Mouse (Mus musculus) liver, embryonic 15.5 days (tissue): ENCODE results near the gene Orm1. TPM values are rescaled to one million over a fixed set of nuclear protein-coding genes. Genes with fewer than 3 reads are reported as not detected.

Source experiments
- ATAC-seq: fragments of 200-750 bp; cut with Nextera tagmentation; 2 replicates; pipeline ENCODE4 v1.8.0; 2017; ENCODE audit warnings: moderate number of reproducible peaks, mild to moderate bottlenecking, moderate library complexity; ENCODE audit not compliant: insufficient read depth
- H3K27ac ChIP-seq: fragments of 300-500 bp; sonication (generic); replicated peaks from 2 replicates; pipeline ENCODE4 v1.5.1; 2015; ENCODE audit warnings: mild to moderate bottlenecking, inconsistent platforms
- H3K27me3 ChIP-seq: fragments of 300-500 bp; sonication (generic); 2 replicates; pipeline ENCODE4 v1.6.1; 2015; ENCODE audit warnings: mild to moderate bottlenecking, inconsistent platforms
- H3K36me3 ChIP-seq: fragments of 300-500 bp; sonication (generic); replicated peaks from 2 replicates; pipeline ENCODE4 v1.6.1; 2015; ENCODE audit warnings: moderate library complexity, mild to moderate bottlenecking, inconsistent platforms
- H3K4me1 ChIP-seq: fragments of 300-500 bp; sonication (generic); replicated peaks from 2 replicates; pipeline ENCODE4 v1.6.1; 2015; ENCODE audit warnings: inconsistent platforms
- H3K4me2 ChIP-seq: fragments of 300-500 bp; sonication (generic); 2 replicates; pipeline ENCODE4 v1.6.1; 2015; ENCODE audit warnings: moderate library complexity, mild to moderate bottlenecking, inconsistent platforms
- H3K4me3 ChIP-seq: fragments of 300-500 bp; sonication (generic); replicated peaks from 2 replicates; pipeline ENCODE4 v1.5.1; 2015; ENCODE audit warnings: mild to moderate bottlenecking, inconsistent platforms
- H3K9ac ChIP-seq: fragments of 300-500 bp; sonication (generic); 2 replicates; pipeline ENCODE4 v1.6.1; 2015; ENCODE audit warnings: moderate library complexity, mild to moderate bottlenecking, inconsistent platforms
- H3K9me3 ChIP-seq: fragments of 300-500 bp; sonication (generic); replicated peaks from 2 replicates; pipeline ENCODE4 v1.6.1; 2016; ENCODE audit warnings: inconsistent platforms
- WGBS: fragments of 180-500 bp; shearing (Covaris S2); methylation state at CpG from one replicate; pipeline ENCODE4 v1.1.7; 2015; ENCODE audit warnings: mixed read lengths; ENCODE audit not compliant: insufficient replicate concordance; 5-methylcytosine and 5-hydroxymethylcytosine counted together
- polyA plus RNA-seq: library from polyadenylated mRNA; unstranded; fragments of >200 nt; fragmentation: Nextera tagmentation; extraction: Ambion mirVana; gene quantifications from 2 replicates; pipeline ENCODE4 v1.2.1, GENCODE M21; 2015

Gene Orm1
- polyA plus RNA-seq, 1 experiment from 2014 or later: 0.50 TPM

DNA sequence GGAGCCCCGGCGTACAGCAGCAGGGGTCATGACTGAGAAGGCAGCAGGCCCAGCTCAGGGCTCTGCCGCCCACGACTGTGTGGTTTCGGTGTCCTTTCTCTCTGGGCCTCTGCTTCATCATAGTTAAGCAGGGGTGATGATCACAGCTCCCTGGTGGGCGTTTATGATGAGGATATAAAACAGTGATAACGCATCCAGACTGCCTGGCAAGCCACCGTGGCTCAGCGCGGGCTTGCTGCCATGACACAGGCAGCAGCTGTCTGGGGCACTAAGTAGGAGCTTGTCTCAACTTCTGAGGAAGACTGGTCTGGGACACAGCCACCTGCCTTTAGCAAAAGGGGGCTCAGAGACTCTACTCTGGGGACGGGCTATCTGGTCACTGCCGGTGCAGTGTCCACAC is 39.1 kb downstream of the Orm1 start:
- H3K4me1 ChIP-seq: peaks cover 48% of the 10 kb centered on the region
- peaks cover 47% of the 10 kb centered on the region for H3K36me3 ChIP-seq
- ATAC-seq: peak; percentile 11; the same call in 1 of the 2 replicates
- H3K4me3 ChIP-seq: no peak overlapping the region
- H3K27me3 ChIP-seq: no peaks in the 10 kb centered on the region
- H3K27ac ChIP-seq: peak overlapping the region; percentile 84
- peak overlapping the region; percentile 59 for H3K4me2 ChIP-seq
- 52% methylated on average over 12 of the region's 12 CpGs for WGBS
- H3K9me3 ChIP-seq: no peaks in the 10 kb centered on the region
- 0 out of 2 replicates have a peak overlapping the region, but pooled peaks have one; percentile 32 for H3K9ac ChIP-seq

DNA sequence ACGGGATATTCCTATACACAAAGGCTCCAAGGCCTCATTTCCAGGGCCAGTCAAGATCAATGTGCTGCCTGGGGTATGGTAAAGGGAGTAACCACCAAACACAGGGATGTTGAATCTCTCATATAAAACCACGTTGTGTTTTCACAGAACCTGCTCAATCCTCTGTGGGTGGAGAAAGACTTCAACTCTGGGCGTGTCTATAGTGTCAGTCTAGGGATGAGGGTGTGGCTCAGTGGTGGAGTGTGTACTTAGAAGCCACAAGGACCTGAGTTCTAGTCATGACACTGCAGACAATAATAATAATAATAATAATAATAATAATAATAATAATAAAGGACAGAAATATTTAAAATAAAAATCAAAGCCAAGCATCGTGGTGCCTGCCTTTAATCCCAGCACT is 39.9 kb downstream of the Orm1 start:
- Histone ChIP-seq H3K4me3 (no peak overlapping the region), H3K9ac (no peak overlapping the region), H3K27ac (peak overlapping the region; percentile 84), H3K4me1 (peaks cover 56% of the 10 kb centered on the region), H3K36me3 (peaks cover 39% of the 10 kb centered on the region), H3K27me3 (no peaks in the 10 kb centered on the region), H3K9me3 (no peaks in the 10 kb centered on the region), H3K4me2 (no peak overlapping the region)
- ATAC-seq: peak; percentile 54
- 64% methylated on average over 4 of the region's 4 CpGs for WGBS

DNA sequence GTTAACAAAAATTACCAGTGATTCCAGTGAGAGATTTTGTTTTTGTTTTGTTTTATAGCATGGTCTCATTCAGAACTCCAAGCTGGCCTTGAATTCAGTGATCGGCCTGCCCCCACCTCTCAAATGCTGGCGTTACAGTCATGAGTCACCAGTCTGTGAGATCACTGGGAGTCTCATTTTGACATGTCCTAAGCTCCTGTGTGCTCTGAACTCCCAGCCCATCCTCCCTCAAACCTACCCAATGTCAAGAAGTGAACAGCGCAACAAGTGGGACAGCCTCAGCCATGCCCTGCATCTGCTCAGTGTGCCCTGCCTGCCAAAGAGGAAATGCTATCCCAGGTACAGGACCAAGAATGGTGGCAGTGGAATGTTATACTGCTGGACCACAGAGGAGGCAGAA is 40.9 kb downstream of the Orm1 start:
- Histone ChIP-seq H3K4me3 (no peak overlapping the region), H3K4me1 (peaks cover 66% of the 10 kb centered on the region), H3K36me3 (peaks cover 29% of the 10 kb centered on the region), H3K27me3 (no peaks in the 10 kb centered on the region), H3K27ac (peak overlapping the region; percentile 12), H3K4me2 (no peak overlapping the region), H3K9ac (no peak overlapping the region), H3K9me3 (no peaks in the 10 kb centered on the region)
- no peak for ATAC-seq
- 81% methylated on average over 3 of the region's 3 CpGs for WGBS

DNA sequence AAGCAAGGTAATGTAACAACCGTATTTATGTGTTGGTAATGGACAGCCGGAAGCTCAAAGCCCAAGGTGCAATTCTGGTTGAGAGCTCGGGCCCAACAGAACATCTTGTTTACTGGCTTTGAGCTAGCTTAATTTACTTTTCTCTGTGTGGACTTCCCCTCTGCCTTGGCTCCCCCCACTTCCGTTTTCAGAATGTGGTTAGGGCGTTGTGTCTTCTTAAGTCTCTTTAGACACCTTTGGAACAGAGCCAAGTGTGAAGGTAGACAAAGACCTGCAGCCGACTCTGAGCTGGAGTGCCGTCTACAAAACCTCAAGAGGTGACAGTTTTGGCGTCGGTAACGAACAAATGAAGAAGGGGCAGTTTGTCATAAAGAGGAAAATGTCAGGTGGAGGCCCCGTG is 41.4 kb downstream of the Orm1 start:
- Histone ChIP-seq H3K9me3 (no peaks in the 10 kb centered on the region), H3K4me2 (no peak overlapping the region), H3K36me3 (peaks cover 25% of the 10 kb centered on the region), H3K4me3 (no peak overlapping the region; the same call in 1 of the 2 replicates), H3K4me1 (peaks cover 71% of the 10 kb centered on the region), H3K27me3 (no peaks in the 10 kb centered on the region), H3K27ac (peak overlapping the region; percentile 12), H3K9ac (no peak overlapping the region)
- 34% methylated on average over 11 of the region's 11 CpGs for WGBS
- no peak for ATAC-seq

DNA sequence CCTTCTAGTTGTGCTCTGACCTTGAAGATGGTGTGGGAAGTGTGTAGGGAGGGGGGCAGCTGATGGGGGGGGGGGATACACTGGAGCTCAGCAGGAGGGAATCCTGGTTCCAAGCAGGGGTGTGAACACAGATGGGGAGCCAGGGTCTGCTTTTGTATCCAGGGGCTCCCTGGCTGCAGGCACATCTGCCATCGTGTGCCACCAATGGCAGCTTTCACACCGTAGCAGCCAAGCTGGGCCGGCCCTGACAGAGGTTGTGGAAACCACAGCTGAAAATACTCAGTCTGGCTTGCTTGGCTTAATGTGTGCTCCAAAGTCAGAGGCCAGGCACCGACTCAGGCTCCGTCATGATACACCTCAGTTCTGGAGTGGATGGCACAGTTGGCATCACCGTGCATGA is 43.7 kb downstream of the Orm1 start:
- H3K9ac ChIP-seq: no peak overlapping the region
- WGBS: 81% methylated on average over 6 of the region's 6 CpGs
- H3K4me1 ChIP-seq: peaks cover 69% of the 10 kb centered on the region
- H3K27me3 ChIP-seq: no peaks in the 10 kb centered on the region
- H3K4me2 ChIP-seq: no peak overlapping the region
- H3K4me3 ChIP-seq: no peak overlapping the region
- H3K9me3 ChIP-seq: no peaks in the 10 kb centered on the region
- no peak overlapping the region for H3K27ac ChIP-seq
- ATAC-seq: no peak
- H3K36me3 ChIP-seq: peaks cover 16% of the 10 kb centered on the region; the same call in 1 of the 2 replicates

DNA sequence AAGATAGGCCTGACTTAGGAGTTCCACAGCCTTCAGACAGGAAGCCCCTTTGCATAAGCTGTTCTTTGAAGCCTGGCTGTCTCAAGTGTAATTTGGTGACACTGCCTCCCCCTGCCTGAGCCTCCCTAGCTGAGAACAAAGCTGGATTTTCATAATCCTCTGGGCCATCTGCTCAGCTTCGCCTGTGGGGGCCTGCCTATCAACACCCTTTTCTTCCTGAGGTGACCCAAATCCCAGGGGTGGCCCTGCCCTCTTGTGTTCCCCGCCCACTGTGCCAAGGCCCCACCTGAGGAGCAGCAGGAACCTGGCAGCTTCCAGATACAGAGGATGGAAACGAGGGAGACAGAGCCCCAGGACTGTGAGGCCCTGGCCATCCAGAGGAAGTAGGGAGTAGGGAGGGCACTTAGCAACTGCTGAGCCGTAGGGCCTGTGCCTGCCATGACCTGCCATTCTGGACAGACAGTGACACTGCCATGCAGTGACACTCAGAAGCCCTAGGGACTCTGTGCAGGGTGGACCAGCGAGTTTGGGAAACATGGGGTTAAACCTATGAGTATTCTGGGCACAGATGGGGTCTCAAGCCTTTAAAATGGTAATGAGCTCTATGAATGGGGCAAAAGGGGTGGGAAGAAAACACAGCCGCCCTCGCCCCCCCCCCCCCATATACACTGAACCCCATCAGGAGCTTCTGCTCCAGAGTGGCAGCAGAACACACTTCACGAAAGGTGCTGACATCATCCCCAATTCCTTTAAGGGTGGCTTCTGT is 44.9 kb downstream of the Orm1 start:
- Histone ChIP-seq H3K4me1 (peaks cover 56% of the 10 kb centered on the region), H3K9me3 (no peaks in the 10 kb centered on the region), H3K36me3 (peaks cover 15% of the 10 kb centered on the region; the same call in 1 of the 2 replicates), H3K4me2 (0 out of 2 replicates have a peak overlapping the region, but pooled peaks have one; percentile 1), H3K27ac (0 out of 2 replicates have a peak overlapping the region, but pooled peaks have one; percentile 9), H3K4me3 (no peak overlapping the region), H3K27me3 (no peaks in the 10 kb centered on the region), H3K9ac (peak overlapping the region; percentile 11; the same call in 1 of the 2 replicates)
- no peak for ATAC-seq
- 41% methylated on average over 8 of the region's 8 CpGs for WGBS

DNA sequence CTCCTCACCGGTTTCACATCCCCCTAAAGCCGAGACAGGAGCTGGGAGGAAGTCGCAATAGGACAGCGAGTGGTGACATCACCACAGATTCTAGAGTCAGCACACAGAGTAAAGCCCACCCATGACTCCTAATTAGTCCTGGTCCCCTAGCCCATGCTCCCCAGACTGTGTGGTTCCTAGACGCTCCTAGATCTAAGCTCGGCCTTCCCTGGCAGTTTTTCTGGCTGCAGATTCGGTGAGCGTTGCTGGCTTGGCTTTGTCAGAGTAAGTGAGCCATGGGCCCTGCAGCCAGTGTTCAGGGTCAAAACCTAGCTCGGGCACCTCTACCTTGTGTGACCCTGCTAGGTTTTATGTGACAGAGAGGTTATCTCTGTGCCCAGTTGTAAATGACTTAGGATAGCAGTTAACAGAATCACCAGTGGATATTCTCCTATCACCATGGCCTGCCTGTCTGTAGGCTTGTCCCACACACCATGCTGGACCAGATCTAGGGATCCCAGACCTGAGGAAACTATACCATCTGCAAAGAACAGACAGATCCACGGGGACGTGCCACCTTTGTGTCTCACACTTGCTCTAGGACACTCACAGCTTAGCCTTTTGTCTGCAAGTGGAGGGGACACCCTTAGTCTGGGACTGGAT is 45.6 kb downstream of the Orm1 start:
- ATAC-seq: peak; percentile 43; the same call in 1 of the 2 replicates
- WGBS: 54% methylated on average over 11 of the region's 11 CpGs
- Histone ChIP-seq H3K4me3 (no peak overlapping the region), H3K27ac (peak overlapping the region; percentile 41), H3K4me1 (peaks cover 51% of the 10 kb centered on the region), H3K4me2 (no peak overlapping the region), H3K36me3 (peaks cover 22% of the 10 kb centered on the region), H3K9ac (no peak overlapping the region), H3K27me3 (no peaks in the 10 kb centered on the region), H3K9me3 (no peaks in the 10 kb centered on the region)

DNA sequence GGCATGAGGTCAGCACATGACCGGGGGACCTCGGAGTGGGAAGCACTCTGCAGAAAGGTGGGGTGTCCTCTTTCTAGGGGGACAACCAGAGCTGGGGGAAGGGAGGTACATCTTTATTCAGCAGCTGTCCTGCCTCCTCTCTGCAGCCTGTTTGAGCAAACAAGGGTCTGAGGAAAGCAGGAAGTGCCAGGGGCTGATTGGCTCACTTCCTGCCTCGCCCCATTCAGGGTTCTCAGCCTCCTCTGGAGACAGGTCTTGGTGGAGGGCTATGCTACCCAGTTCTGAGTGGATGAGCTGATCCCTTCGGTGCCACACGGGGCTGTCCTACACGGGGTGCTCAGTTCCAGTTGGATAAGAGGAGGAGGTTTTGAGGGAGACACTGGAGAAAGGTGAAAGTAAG is 47.0 kb downstream of the Orm1 start:
- no peak overlapping the region for H3K9ac ChIP-seq
- no peaks in the 10 kb centered on the region for H3K27me3 ChIP-seq
- H3K4me3 ChIP-seq: no peak overlapping the region
- peaks cover 27% of the 10 kb centered on the region for H3K36me3 ChIP-seq
- H3K4me2 ChIP-seq: no peak overlapping the region
- no peak for ATAC-seq
- 53% methylated on average over 6 of the region's 6 CpGs for WGBS
- peaks cover 38% of the 10 kb centered on the region for H3K4me1 ChIP-seq
- no peaks in the 10 kb centered on the region for H3K9me3 ChIP-seq
- H3K27ac ChIP-seq: 0 out of 2 replicates have a peak overlapping the region, but pooled peaks have one; percentile 0

Other genes starting within 250 kb of the Orm1 start
- 1,215 and 1,486 TPM in 2 replicates for gene Ambp, start 189.8 kb upstream of the Orm1 start, polyA plus RNA-seq
- gene Kif12, start 172.4 kb upstream of the Orm1 start, polyA plus RNA-seq: 5.1 and 5.7 TPM in 2 replicates
- 1.8 and 2.1 TPM in 2 replicates for gene Col27a1, start 130.6 kb upstream of the Orm1 start, polyA plus RNA-seq
- not detected in 2 replicates for gene Orm3, start 11.6 kb downstream of the Orm1 start, polyA plus RNA-seq
- gene Orm2, start 17.9 kb downstream of the Orm1 start, polyA plus RNA-seq: not detected in 2 replicates
- 4.8 and 5.7 TPM in 2 replicates for gene Akna, start 58.8 kb downstream of the Orm1 start, polyA plus RNA-seq
- gene Whrn, start 151.4 kb downstream of the Orm1 start, polyA plus RNA-seq: 0.16 and 0.39 TPM in 2 replicates
- 125 and 128 TPM in 2 replicates for gene Atp6v1g1, start 200.2 kb downstream of the Orm1 start, polyA plus RNA-seq
- 9.6 and 11.7 TPM in 2 replicates for gene Tmem268, start 214.2 kb downstream of the Orm1 start, polyA plus RNA-seq